Mouse (Mus musculus) liver, embryonic 12.5 days (tissue): ENCODE measurements at regions not wholly inside any gene's neighbourhood (a gene's known extent, or its start where the extent isn't known, plus 50 kb on each side); places are given as distances from the start of the nearest gene placed in this dataset.
A peak's percentile ranks its signal among the peaks of the same experiment; 100 is the strongest.

Source experiments
- ATAC-seq: fragments of 200-750 bp; cut with Nextera tagmentation; 2 replicates; pipeline ENCODE4 v1.8.0; 2017; ENCODE audit warnings: moderate number of reproducible peaks, mild to moderate bottlenecking, moderate library complexity
- H3K27ac ChIP-seq: fragments of 300-500 bp; sonication (generic); 2 replicates; pipeline ENCODE4 v1.5.1; 2016; ENCODE audit warnings: mild to moderate bottlenecking
- H3K27me3 ChIP-seq: fragments of 300-500 bp; sonication (generic); replicated peaks from 2 replicates; pipeline ENCODE4 v1.6.1; 2016; ENCODE audit warnings: mild to moderate bottlenecking, moderate library complexity
- H3K36me3 ChIP-seq: fragments of 300-500 bp; sonication (generic); 2 replicates; pipeline ENCODE4 v1.6.1; 2016; ENCODE audit warnings: mild to moderate bottlenecking, moderate library complexity
- H3K4me1 ChIP-seq: fragments of 300-500 bp; sonication (generic); 2 replicates; pipeline ENCODE4 v1.6.1; 2016
- H3K4me2 ChIP-seq: fragments of 300-500 bp; sonication (generic); 2 replicates; pipeline ENCODE4 v1.6.1; 2016; ENCODE audit warnings: mild to moderate bottlenecking, moderate library complexity
- H3K4me3 ChIP-seq: fragments of 300-500 bp; sonication (generic); 2 replicates; pipeline ENCODE4 v1.5.1; 2016; ENCODE audit warnings: mild to moderate bottlenecking, moderate library complexity
- H3K9ac ChIP-seq: fragments of 300-500 bp; sonication (generic); 2 replicates; pipeline ENCODE4 v1.6.1; 2016; ENCODE audit warnings: mild to moderate bottlenecking, moderate library complexity
- H3K9me3 ChIP-seq: fragments of 300-500 bp; sonication (generic); replicated peaks from 2 replicates; pipeline ENCODE4 v1.6.1; 2016; ENCODE audit warnings: mild to moderate bottlenecking, moderate library complexity
- WGBS: fragments of 180-500 bp; shearing (Covaris S2); methylation state at CpG from one replicate; pipeline ENCODE4 v1.1.7; 2016; ENCODE audit not compliant: insufficient replicate concordance; 5-methylcytosine and 5-hydroxymethylcytosine counted together

- Histone ChIP-seq H3K36me3 (no peaks in the 10 kb centered on the region), H3K4me3 (no peak overlapping the region), H3K4me1 (peaks cover 8% of the 10 kb centered on the region), H3K9me3 (no peaks in the 10 kb centered on the region), H3K9ac (no peak overlapping the region), H3K27ac (no peak overlapping the region), H3K4me2 (peak overlapping the region; percentile 47), H3K27me3 (peaks cover 16% of the 10 kb centered on the region)
- ATAC-seq: no peak
- WGBS: 55% methylated on average over 18 of the region's 18 CpGs
Observed at GRCm38 (mm10) chr17:87570676-87571344, 65.0 kb upstream of the Epcam start.

DNA sequence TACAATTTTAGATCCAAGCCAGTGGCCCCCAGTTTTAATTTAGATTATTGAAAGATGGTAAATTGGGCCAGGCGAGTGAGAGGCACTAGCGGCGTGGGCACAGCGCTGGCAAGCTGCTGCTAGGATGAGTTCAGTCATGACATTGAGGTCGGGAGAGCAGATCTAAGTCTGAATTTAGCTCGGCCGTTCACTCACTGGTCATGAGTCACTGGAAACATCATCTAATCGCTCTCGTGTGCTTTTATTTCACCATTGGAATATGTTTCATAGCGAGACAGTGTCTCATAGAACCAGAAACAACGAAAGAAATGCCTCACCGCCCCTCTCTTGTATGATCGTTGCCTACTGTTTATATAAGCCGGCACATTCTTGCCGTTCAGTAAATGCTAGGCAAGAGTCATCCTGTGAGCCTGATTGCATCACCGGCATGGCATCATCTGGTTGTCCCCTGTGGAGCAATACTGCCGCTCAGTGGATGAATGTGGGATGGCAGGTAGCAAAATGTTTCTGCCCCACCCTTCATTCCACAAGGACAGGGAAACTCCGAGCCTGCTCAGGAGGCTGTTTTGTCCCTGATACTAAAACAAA is 64.3 kb upstream of the Epcam start:
- Histone ChIP-seq H3K27ac (no peak overlapping the region), H3K9me3 (no peaks in the 10 kb centered on the region), H3K27me3 (peaks cover 12% of the 10 kb centered on the region), H3K9ac (no peak overlapping the region), H3K4me1 (peaks cover 8% of the 10 kb centered on the region), H3K4me3 (peak overlapping the region; percentile 29; the same call in 1 of the 2 replicates), H3K36me3 (no peaks in the 10 kb centered on the region), H3K4me2 (peak overlapping the region; percentile 47)
- whole genome bisulfite sequencing: 18% methylated on average over 18 of the region's 18 CpGs
- 0 out of 2 replicates have a peak, but pooled peaks have one; percentile 44 for ATAC-seq

DNA sequence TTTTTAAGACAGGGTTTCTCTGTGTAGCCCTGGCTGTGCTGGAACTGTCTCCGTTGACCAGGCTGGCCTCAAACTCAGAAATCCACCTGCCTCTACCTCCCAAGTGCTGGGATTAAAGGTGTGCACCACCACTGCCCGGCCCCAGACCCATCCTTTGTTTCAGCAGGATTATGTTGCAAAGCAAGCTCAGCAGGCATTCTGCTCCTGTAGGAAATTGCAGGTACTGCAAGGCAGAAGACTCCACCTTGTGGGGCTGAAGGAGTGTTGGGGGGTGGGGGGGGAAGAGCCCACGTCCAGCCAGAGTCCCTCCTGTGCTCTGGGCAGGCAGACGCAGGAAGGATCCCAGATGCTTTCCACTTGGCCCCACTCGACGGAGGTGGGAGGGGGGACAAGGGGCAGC is 52.2 kb upstream of the Epcam start:
- Histone ChIP-seq H3K4me1 (no peaks in the 10 kb centered on the region), H3K4me3 (no peak overlapping the region), H3K9ac (no peak overlapping the region), H3K4me2 (no peak overlapping the region), H3K27ac (no peak overlapping the region), H3K27me3 (no peaks in the 10 kb centered on the region), H3K36me3 (no peaks in the 10 kb centered on the region), H3K9me3 (0 out of 2 replicates have a peak, but pooled peaks cover 4% of the 10 kb centered on the region)
- no peak for ATAC-seq
- 39% methylated on average over 6 of the region's 6 CpGs for WGBS

GRCm38 (mm10) chr17:87585355-87585754 is 50.4 kb upstream of the Epcam start:
- Histone ChIP-seq H3K27me3 (no peaks in the 10 kb centered on the region), H3K4me2 (no peak overlapping the region), H3K9ac (no peak overlapping the region), H3K36me3 (no peaks in the 10 kb centered on the region), H3K4me1 (no peaks in the 10 kb centered on the region), H3K4me3 (no peak overlapping the region), H3K9me3 (0 out of 2 replicates have a peak, but pooled peaks cover 4% of the 10 kb centered on the region), H3K27ac (no peak overlapping the region)
- ATAC-seq: no peak
- WGBS: 62% methylated on average over 6 of the region's 6 CpGs
